Mouse (Mus musculus) mouse trophoblast stem cell (cell line): ENCODE measurements at regions not wholly inside any gene's neighbourhood (a gene's known extent, or its start where the extent isn't known, plus 50 kb on each side); places are given as distances from the start of the nearest gene placed in this dataset.

Source experiments
- in situ Hi-C, 2 experiments: fragments of 300-500 bp; cut with MseI, MboI; formaldehyde crosslinking; loops; 2 replicates in 1 of 2; 3 replicates in 1 of 2; pipeline ENCODE4 v1.15.1; 2025

DNA sequence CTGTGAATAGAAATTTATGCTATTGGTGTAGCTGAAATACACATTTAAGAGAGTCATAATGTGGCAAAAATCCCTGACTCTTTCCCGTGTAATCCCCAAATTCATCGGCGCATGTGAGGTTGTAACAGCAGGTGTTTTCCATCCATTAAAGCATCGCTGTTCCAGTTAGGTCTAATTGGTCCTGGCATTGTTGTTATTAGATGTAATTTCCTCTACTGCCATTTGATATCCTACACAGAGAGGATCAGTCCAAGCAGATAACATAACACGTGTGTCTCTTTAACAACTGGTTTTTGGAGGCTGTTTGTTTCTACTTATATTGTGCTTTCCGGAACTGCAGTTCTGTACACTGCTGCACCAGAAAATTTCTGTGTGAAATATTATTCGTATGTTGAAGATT, 101.8 kb downstream of the Vgll3 start:
- in situ Hi-C loops = no loop called here

DNA sequence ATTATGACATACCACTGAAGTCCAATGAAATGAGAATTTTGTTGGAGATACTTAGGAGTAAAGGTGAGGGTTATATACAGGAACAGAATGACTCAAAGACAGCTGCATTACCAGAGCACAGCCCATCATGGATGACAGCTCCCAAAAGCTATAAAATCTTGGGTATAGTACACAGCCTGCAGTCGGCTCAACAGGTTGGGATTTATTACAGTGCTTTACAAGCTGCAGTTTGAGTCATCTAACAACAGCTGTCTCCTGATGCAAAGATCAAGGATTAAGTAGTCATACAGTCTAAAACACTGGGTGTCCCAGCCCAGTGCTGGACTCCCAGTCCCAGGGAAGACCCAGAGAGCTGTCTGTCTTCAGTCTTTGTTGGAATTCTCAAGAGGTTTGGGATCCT, 110.9 kb downstream of the Vgll3 start:
- in situ Hi-C loops = no loop called here

DNA sequence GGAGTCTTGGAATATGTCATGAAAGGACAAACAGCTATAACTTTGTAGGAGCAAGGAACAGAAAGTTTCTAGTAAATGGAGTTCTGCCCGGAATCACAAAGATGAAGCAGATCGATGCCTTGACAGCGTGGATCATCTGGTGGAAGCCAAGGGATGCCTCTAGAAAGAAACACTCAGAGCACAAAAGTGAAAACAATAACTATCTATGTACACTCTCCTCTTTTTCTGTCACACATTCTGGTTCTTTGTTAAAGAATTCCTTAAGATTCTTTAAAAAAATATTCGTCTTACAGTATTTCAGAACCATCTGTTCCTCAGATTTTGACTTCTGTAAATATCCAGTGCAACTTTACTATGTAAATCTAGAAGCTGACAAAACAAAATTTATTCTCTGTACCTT, 148.8 kb downstream of the Vgll3 start:
- in situ Hi-C loops = no loop called here

DNA sequence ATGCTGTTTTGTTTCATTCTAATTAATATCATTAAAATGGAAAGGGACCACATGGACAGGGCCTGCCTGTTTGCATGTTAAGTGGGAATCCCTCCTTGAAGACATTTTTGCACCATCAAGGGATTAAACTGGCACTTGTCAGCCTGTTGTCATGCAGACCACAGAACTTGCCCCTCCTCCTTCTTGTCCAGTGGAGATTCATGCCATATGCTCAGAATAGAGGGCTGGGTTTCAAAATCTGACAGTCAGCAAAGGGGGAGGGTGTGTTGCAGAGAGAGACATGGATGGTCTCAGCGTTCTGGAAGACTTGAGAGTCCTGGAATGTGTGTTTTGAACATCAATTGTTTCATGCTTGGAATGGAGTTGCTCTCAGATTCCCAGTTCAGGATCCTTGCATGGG, 149.2 kb downstream of the Vgll3 start:
- in situ Hi-C loops = no loop called here

DNA sequence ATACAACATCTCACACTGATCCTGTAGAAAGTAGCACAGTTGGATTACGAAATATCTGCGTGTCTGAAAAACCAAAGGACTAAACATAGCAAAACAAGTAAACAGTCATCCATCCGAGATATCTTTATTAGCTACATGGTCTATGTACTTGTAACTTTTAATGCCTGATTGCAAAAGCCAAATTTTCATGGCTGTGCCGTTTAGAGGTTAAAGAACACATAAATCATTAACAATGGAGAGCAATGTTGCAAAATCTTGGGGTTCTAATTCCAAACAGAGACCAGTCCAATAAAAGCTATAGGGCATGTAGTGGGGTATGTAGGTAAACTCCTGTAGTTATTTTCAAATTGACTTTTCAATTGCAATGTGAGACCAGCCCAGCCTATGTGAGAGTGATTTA, 162.0 kb downstream of the Vgll3 start:
- in situ Hi-C loops = no loop called here

DNA sequence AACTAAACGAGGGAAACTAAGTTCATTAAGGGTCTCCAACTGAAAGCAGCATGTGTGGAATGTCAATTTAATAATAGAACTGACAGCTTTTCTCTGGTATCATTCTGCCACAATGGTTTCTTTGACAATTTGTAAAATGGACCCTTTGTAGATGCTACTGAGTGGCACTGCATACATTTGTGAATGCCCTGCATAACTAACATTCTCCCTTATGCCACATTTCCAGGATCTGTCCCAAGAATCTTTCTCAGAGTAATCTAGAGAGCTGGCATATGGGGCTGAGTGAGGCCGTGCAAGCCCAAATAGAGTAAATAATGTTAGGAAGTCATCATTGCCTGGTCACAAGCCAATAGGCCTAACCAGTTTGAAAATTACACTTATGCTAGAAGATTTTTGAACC, 172.1 kb downstream of the Vgll3 start:
- in situ Hi-C loops = no loop called here

DNA sequence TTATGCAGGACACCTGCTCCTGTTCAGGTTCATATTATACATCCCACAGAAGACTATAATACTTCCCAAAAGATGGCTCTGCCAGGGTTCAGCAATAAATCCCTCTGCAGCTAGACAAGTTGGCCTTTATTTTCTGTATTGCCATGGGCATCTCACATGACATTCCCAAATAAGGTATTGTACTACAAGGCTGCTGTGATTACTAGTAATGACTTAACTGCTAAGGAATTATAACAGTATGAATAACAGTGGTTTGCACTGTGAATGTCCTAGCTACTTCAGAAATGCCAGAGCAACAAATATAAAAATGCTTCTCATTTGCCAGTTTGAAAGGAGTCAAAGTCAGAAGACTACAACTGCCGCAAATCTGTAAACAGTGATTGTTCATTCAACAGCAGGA, 184.3 kb downstream of the Vgll3 start:
- in situ Hi-C loops = no loop called here

DNA sequence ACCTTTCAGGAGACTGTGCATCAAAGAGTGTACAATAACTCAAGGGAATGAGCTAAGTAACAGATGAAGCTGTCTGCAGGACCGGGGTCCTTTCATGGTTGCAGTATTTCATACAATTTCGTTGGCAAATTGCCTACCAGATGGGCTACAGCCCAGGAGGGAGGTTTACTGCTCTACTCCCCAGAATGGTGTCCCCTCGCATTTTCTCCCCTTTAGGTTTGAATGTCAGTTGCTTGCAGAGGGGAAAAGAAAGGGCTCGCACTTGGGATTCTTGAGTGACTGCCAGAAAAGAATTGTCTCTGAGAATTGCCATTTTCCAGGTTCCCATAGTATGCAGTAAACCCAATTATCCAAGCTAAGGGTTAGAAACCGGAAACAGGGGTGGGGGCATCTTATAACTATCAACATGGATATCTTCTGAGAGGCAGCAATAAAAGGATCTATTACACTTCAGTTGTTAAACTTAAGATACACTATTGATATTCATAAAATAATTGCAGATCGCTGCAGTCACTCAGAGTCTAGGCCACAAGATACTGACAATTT, 185.7 kb downstream of the Vgll3 start:
- in situ Hi-C loops = loop anchor here in 1 of 2 experiments (25.0 kb wide), 2 partner anchors 288 to 364 kb away; no protein-coding TSS in a partner anchor

DNA sequence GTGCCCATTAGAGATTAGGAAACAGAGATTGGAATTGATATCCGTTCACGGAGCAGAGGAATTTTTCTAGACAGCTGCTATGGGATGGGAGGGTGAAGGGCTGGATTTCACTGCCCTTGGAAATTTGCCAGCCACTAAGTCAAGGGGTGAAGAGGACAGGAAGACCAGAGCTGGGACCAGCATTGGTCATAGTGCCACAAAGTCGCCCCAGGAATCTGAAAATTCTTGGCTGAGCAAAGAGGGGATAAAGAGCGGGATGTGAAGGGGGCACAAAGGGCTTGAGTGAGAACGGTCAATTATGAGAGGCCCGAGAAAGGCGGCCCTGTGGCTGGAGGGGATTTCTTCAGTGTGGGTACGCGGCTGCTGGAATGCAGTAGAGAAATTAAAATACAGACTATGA, 189.6 kb downstream of the Vgll3 start:
- in situ Hi-C loops = loop anchor here in 1 of 2 experiments (25.0 kb wide), 2 partner anchors 292 to 367 kb away; no protein-coding TSS in a partner anchor

DNA sequence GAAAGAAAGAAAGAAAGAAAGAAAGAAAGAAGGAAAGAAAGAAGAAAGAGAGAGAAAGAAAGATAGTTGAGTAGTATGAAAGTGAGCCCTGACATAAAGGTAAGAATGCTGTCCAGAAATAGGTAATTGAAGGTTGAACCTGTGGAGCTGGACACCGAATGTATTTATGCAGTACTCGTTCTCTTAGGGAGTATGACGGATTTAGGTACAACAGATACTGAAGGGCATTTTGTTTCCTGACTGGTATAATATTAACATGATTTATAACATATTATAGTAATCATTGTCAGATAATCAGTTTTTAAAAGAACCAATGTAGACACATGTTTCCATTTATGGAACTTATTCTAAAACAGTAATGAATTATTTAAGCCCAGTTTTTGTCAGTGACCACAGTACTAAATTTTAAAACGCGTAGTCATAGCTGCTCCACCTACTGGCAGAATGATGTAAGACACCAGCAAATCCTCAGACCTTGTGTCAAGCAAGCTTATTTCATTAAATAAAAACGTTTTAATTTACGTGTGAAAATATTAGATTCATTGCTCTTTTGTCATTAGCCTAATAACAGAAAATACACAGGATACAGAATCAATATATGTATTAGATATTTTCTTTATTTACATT, 191.0 kb downstream of the Vgll3 start:
- in situ Hi-C loops = loop anchor here in 1 of 2 experiments (25.0 kb wide), 2 partner anchors 294 to 369 kb away; no protein-coding TSS in a partner anchor

DNA sequence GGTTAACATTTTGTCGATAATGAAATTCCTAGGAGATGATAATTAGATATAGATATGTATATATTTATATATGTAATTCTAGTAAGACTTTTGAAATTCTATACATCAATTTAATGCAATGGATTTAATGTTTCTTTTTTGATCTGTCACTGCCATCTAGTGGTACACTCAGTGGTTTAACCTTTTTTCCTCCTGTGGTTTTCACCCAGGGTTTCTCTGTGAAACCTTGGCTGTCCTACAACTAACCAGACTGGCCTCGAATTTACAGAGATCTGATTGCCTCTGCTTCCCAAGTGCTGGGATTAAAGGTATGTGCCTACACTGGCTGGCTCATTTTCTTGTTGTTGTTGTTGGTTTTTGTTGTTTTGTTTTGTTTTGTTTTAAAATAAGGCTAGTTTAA, 198.6 kb downstream of the Vgll3 start:
- in situ Hi-C loops = loop anchor here (5.0 to 25.0 kb wide), 4 partner anchors 299 to 381 kb away; no protein-coding TSS in a partner anchor

DNA sequence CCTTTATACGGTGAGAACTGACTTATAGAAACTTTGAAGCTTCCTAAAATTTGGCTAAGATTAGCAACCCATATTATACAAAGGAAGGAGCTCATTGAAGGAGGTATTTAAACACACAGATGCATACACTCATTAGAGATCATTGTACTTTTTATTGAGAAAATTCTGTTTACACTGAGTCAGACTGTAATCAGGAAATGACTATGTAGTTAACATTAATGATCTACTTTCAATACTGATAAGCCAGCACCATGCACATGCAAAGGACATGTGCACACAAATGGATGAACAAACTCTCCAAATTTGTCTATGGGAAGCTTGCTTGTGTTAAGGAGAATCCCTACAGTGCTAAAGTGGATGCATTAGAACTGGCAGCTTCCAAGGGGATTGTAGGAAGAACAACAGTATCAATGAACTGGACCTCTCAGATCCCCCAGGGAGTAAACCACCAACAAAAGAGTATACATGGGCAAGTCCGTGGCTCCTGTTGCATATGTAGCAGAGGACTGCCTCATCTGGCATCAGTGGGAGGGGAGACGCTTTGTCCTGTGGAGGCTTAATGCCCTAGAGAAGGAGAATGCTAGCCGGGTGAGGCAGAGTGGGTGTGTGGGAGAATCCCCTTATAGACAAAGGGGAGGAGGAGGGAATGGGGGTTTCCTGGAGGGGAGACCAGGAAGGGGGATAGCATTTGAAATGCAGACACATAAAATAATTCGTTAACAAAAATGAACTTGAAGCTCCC, 200.0 kb downstream of the Vgll3 start:
- in situ Hi-C loops = loop anchor here (5.0 to 25.0 kb wide), 4 partner anchors 300 to 383 kb away; no protein-coding TSS in a partner anchor

DNA sequence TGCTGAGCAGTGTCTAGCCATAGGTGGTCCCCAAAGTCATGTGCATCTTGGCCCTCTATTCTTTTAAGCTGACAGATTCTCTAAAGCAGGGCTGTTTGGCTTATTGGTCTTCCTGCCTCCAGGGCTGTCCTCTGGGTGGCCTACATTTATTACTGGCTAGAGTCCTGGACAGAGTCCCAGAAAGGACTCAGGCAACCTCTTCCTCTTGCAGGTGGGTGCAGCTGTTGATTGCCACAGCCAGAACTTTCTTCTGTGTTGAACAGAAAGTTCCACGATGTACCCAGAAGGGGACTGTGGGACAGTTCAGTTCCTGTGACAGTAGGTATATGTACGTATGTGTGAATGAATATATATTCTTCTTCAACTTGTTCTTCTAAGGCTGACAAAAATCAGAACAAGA, 202.0 kb downstream of the Vgll3 start:
- in situ Hi-C loops = loop anchor here (10.0 to 25.0 kb wide), 3 partner anchors 302 to 380 kb away; no protein-coding TSS in a partner anchor

DNA sequence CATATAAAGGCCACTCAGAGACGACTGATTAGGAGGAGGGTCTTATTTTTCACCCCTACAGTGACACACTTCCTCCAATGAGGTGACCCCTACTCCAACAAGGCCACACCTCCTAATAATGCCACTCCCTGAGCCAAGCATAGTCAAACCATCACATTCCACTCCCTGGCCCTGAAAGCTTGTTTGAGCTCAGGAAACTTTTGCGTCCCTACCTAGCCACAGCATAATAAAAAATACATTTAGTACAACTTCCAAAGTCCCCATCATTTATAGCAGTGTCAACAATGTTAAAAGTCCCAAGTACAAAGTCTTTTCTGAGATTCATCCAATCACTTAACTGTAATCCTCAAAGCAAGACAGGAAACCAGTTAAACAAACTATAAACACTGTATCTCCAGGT, 208.3 kb downstream of the Vgll3 start:
- in situ Hi-C loops = loop anchor here in 1 of 2 experiments (25.0 kb wide), 2 partner anchors 311 to 386 kb away; no protein-coding TSS in a partner anchor
